Mouse (Mus musculus) stomach, embryonic 14.5 days (tissue): ENCODE results near the gene Khk. TPM values are rescaled to one million over a fixed set of nuclear protein-coding genes. Genes with fewer than 3 reads are reported as not detected.

Experiments
- ATAC-seq: fragments of 200-750 bp; cut with Nextera tagmentation; 2 replicates; pipeline ENCODE4 v1.8.0; 2017; ENCODE audit warnings: low read depth, moderate TSS enrichment; ENCODE audit not compliant: insufficient number of reproducible peaks, insufficient read depth, low FRiP score
- H3K27ac ChIP-seq: fragments of 300-500 bp; sonication (generic); 2 replicates; pipeline ENCODE4 v1.5.1; 2014; ENCODE audit warnings: mild to moderate bottlenecking, low read length, moderate library complexity, mixed read lengths
- H3K27me3 ChIP-seq: fragments of 300-500 bp; sonication (generic); 2 replicates; pipeline ENCODE4 v1.6.1; 2014; ENCODE audit warnings: low read length, control low read depth, mixed read lengths; ENCODE audit not compliant: control insufficient read depth, insufficient read depth
- H3K36me3 ChIP-seq: fragments of 300-500 bp; sonication (generic); 2 replicates; pipeline ENCODE4 v1.6.1; 2014; ENCODE audit warnings: mild to moderate bottlenecking, control low read depth, low read length, moderate library complexity, mixed read lengths; ENCODE audit not compliant: control insufficient read depth, insufficient read depth
- H3K4me1 ChIP-seq: fragments of 300-500 bp; sonication (generic); 2 replicates; pipeline ENCODE4 v1.6.1; 2014; ENCODE audit warnings: low read length, control low read depth, mixed read lengths; ENCODE audit not compliant: control insufficient read depth, insufficient read depth
- H3K4me2 ChIP-seq: fragments of 300-500 bp; sonication (generic); replicated peaks from 2 replicates; pipeline ENCODE4 v1.6.1; 2014; ENCODE audit warnings: low read depth, low read length, control low read depth
- H3K4me3 ChIP-seq: fragments of 300-500 bp; sonication (generic); 2 replicates; pipeline ENCODE4 v1.5.1; 2014; ENCODE audit warnings: low read depth, low read length, control low read depth
- H3K9ac ChIP-seq: fragments of 300-500 bp; sonication (generic); replicated peaks from 2 replicates; pipeline ENCODE4 v1.6.1; 2014; ENCODE audit warnings: low read depth, mild to moderate bottlenecking, control low read depth, low read length, moderate library complexity, mixed read lengths
- H3K9me3 ChIP-seq: fragments of 300-500 bp; sonication (generic); 2 replicates; pipeline ENCODE4 v1.6.1; 2016; ENCODE audit warnings: low read depth, low read length, control low read depth; ENCODE audit not compliant: control insufficient read depth
- WGBS: fragments of 180-500 bp; shearing (Covaris S2); extraction: QIAGEN DNeasy Blood & Tissue Kit; methylation state at CpG from one replicate; pipeline ENCODE4 v1.1.7; 2014; 5-methylcytosine and 5-hydroxymethylcytosine counted together
- polyA plus RNA-seq: library from polyadenylated mRNA; unstranded; fragments of >200 nt; fragmentation: Nextera tagmentation; extraction: Ambion mirVana; gene quantifications from 2 replicates; pipeline ENCODE4 v1.2.1, GENCODE M21; 2014

Gene Khk
- polyA plus RNA-seq, 1 experiment from 2014 or later: 24.2 TPM

DNA sequence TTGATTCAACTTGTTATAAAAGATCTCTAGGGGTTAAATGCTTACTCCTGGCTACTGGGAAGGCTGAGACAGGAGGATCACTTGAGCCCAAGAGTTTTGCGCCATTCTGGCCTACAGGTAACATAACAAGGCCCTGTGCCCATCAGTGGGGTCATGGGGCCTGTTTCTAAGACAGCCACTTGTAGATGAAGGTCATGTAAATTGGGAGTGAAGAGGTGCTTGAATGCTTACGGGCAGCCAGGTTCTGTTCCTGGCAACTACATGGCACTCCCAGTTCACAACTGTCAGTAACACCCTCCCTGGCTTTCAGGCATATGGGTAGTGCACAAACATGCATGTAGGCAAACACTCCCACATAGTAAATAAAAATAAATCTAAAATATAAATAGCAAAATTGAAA is 29.7 kb downstream of the Khk start:
- Histone ChIP-seq H3K27ac (no peak overlapping the region), H3K36me3 (peaks cover 31% of the 10 kb centered on the region), H3K9ac (no peak overlapping the region), H3K4me2 (peak overlapping the region; percentile 94), H3K9me3 (no peaks in the 10 kb centered on the region), H3K27me3 (peaks cover 2% of the 10 kb centered on the region; the same call in 1 of the 2 replicates), H3K4me3 (0 out of 2 replicates have a peak overlapping the region, but pooled peaks have one; percentile 60), H3K4me1 (0 out of 2 replicates have a peak, but pooled peaks cover 15% of the 10 kb centered on the region)
- WGBS: 89% methylated on average over 2 of the region's 2 CpGs
- no peak for ATAC-seq

- no peak overlapping the region for H3K4me2 ChIP-seq
- no peaks in the 10 kb centered on the region for H3K9me3 ChIP-seq
- H3K4me1 ChIP-seq: 0 out of 2 replicates have a peak, but pooled peaks cover 15% of the 10 kb centered on the region
- H3K4me3 ChIP-seq: no peak overlapping the region
- WGBS: 85% methylated on average over 6 of the region's 6 CpGs
- no peak overlapping the region for H3K27ac ChIP-seq
- no peaks in the 10 kb centered on the region for H3K27me3 ChIP-seq
- no peak for ATAC-seq
- H3K9ac ChIP-seq: no peak overlapping the region
- peaks cover 31% of the 10 kb centered on the region for H3K36me3 ChIP-seq
These were observed 30.5 kb downstream of the Khk start for GRCm38 (mm10) chr5:30951706-30952105.

GRCm38 (mm10) chr5:30952551-30952950 is 31.3 kb downstream of the Khk start:
- peaks cover 32% of the 10 kb centered on the region for H3K36me3 ChIP-seq
- H3K9me3 ChIP-seq: no peaks in the 10 kb centered on the region
- H3K4me1 ChIP-seq: 0 out of 2 replicates have a peak, but pooled peaks cover 15% of the 10 kb centered on the region
- no peak for ATAC-seq
- no peak overlapping the region for H3K27ac ChIP-seq
- WGBS: 81% methylated on average over 5 of the region's 5 CpGs
- no peak overlapping the region for H3K4me3 ChIP-seq
- no peak overlapping the region for H3K4me2 ChIP-seq
- H3K27me3 ChIP-seq: no peaks in the 10 kb centered on the region
- H3K9ac ChIP-seq: no peak overlapping the region

GRCm38 (mm10) chr5:30954065-30954464 is 32.8 kb downstream of the Khk start:
- no peak overlapping the region for H3K27ac ChIP-seq
- no peak overlapping the region for H3K4me3 ChIP-seq
- no peak overlapping the region for H3K4me2 ChIP-seq
- ATAC-seq: no peak
- H3K9ac ChIP-seq: no peak overlapping the region
- no peaks in the 10 kb centered on the region for H3K27me3 ChIP-seq
- H3K4me1 ChIP-seq: peaks cover 27% of the 10 kb centered on the region; the same call in 1 of the 2 replicates
- no peaks in the 10 kb centered on the region for H3K9me3 ChIP-seq
- 97% methylated on average over 6 of the region's 6 CpGs for WGBS
- peaks cover 44% of the 10 kb centered on the region for H3K36me3 ChIP-seq

GRCm38 (mm10) chr5:30954556-30954955 is 33.3 kb downstream of the Khk start:
- ATAC-seq: no peak
- H3K9me3 ChIP-seq: no peaks in the 10 kb centered on the region
- H3K9ac ChIP-seq: no peak overlapping the region
- no peak overlapping the region for H3K27ac ChIP-seq
- no peak overlapping the region for H3K4me2 ChIP-seq
- peaks cover 27% of the 10 kb centered on the region; the same call in 1 of the 2 replicates for H3K4me1 ChIP-seq
- H3K27me3 ChIP-seq: no peaks in the 10 kb centered on the region
- WGBS: 93% methylated on average over 9 of the region's 9 CpGs
- no peak overlapping the region for H3K4me3 ChIP-seq
- peaks cover 44% of the 10 kb centered on the region for H3K36me3 ChIP-seq

DNA sequence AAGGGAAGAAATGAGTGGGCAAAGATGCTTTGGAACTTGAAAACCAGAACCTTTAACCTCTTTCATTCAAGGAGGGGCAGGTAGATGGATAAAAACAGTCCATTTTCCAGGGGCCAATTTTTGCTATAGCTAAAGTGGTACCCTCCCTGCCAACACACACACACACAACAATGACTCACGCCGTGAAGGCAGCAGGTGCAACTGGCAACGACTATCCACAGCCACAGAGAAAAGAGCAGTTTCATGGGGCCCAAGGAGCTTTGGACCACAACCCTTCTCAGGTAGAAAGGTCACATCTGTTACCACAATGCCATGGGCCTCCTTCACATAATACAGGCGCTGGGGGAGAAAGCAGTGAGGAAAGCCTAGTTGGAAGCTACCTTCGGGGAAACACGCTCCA is 34.5 kb downstream of the Khk start:
- Histone ChIP-seq H3K27ac (no peak overlapping the region), H3K4me2 (no peak overlapping the region), H3K9me3 (no peaks in the 10 kb centered on the region), H3K27me3 (no peaks in the 10 kb centered on the region), H3K36me3 (peaks cover 44% of the 10 kb centered on the region), H3K4me1 (peaks cover 21% of the 10 kb centered on the region; the same call in 1 of the 2 replicates), H3K9ac (no peak overlapping the region), H3K4me3 (no peak overlapping the region)
- no peak for ATAC-seq
- 93% methylated on average over 6 of the region's 6 CpGs for WGBS

- H3K27me3 ChIP-seq: no peaks in the 10 kb centered on the region
- 96% methylated on average over 6 of the region's 6 CpGs for WGBS
- no peaks in the 10 kb centered on the region for H3K9me3 ChIP-seq
- no peak overlapping the region for H3K9ac ChIP-seq
- peaks cover 18% of the 10 kb centered on the region; the same call in 1 of the 2 replicates for H3K4me1 ChIP-seq
- no peak for ATAC-seq
- no peak overlapping the region for H3K4me3 ChIP-seq
- peak overlapping the region; percentile 66; the same call in 1 of the 2 replicates for H3K4me2 ChIP-seq
- peaks cover 36% of the 10 kb centered on the region for H3K36me3 ChIP-seq
- H3K27ac ChIP-seq: no peak overlapping the region
These were observed 36.7 kb downstream of the Khk start for GRCm38 (mm10) chr5:30957891-30958290.

DNA sequence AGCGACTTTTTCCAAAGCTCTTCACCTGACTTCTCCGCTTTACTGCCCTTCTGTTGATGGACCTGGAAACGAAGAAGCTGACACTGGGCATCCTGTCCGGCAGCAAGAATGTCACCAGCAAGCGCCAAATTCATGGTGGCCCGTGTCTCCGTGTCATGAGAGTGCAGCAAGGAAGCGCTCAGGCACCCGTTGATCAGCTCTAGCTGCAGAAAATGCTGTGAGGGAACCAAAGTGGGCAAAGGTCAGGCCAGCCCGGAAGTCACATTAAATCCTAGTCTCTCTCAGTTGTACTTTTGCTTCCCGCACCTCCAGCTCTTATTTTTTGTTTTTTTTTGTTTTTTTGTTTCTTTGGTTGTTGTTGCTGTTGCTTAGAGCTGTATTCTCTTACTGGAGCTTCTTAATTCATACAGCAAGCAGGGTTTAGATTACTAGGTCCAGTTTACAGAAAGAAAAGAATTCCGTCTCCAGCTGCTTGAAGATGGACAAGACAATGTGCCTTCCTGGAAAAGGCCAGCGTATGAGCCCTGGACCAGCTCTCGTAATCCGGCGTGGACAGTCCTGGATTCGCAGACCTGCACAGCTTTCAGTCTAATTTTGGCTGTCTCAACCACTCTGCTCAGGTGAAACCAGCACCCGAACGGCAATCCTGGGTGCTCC is 38.1 kb downstream of the Khk start:
- H3K27ac ChIP-seq: peak overlapping the region; percentile 88; the same call in 1 of the 2 replicates
- peak overlapping the region; percentile 79 for H3K4me3 ChIP-seq
- WGBS: 25% methylated on average over 19 of the region's 19 CpGs
- H3K4me2 ChIP-seq: peak overlapping the region; percentile 66
- 0 out of 2 replicates have a peak, but pooled peaks have one; percentile 16 for ATAC-seq
- H3K9ac ChIP-seq: peak overlapping the region; percentile 77
- H3K9me3 ChIP-seq: no peaks in the 10 kb centered on the region
- H3K27me3 ChIP-seq: no peaks in the 10 kb centered on the region
- H3K36me3 ChIP-seq: peaks cover 27% of the 10 kb centered on the region
- peaks cover 18% of the 10 kb centered on the region; the same call in 1 of the 2 replicates for H3K4me1 ChIP-seq
